Comparison of ENCODE assay signal across 16 mouse cellular contexts in the genomic region with DNA sequence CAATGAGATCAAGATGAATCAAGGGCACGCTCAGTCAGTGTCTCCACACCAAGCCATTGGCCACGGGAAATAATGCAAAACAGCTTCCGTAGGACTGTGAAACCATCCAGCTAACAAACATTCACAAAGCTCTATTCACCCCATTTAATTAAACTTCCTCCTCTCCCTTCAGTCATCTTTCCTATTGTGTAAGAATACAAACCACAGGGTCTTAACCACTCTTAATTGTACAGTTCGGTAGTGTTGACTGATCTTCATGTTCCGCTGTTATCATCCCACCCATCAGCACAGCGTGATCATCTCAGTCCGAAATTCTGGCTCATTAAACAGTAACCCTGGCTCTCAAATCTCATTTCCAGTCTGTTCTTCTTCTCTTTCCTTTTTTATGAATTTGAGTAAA. TPM values are rescaled to one million over a fixed set of nuclear protein-coding genes. Genes with fewer than 3 reads are reported as not detected.
"Had no signal": no experiment of that assay in that cellular context is flagged by ENCODE, and none has a peak within 500 bp of the region (broad histone marks: within the 10 kb centered on the region; RNA-seq: fewer than 3 reads in every experiment).

No protein-coding gene starts in this region.

- H3K4me1 ChIP-seq: stomach, embryonic 15.5 days had no signal

- DNase-seq: kidney, adult 18-20 months; kidney, postnatal 25 days; layer of hippocampus, adult 9-11 months; layer of hippocampus, postnatal 36 days; liver, embryonic 13.5 days; lung, adult 18-20 months; lung, postnatal 36 days; retina, postnatal 1 day; right cerebral cortex, postnatal 4 days; thymus, postnatal 4 days had no signal

- H3K4me3 ChIP-seq: intestine, embryonic 15.5 days; kidney, embryonic 15.5 days; limb, embryonic 15.5 days; liver, embryonic 13.5 days; midbrain, embryonic 13.5 days; myocyte; stomach, embryonic 15.5 days had no signal

- H3K36me3 ChIP-seq: intestine, embryonic 15.5 days; kidney, embryonic 15.5 days; limb, embryonic 15.5 days; liver, embryonic 13.5 days; midbrain, embryonic 13.5 days; stomach, embryonic 15.5 days had no signal

- H3K9me3 ChIP-seq: intestine, embryonic 15.5 days; kidney, embryonic 15.5 days; limb, embryonic 15.5 days; liver, embryonic 13.5 days; midbrain, embryonic 13.5 days; stomach, embryonic 15.5 days had no signal

- H3K27ac ChIP-seq: intestine, embryonic 15.5 days; kidney, embryonic 15.5 days; limb, embryonic 15.5 days; liver, embryonic 13.5 days; midbrain, embryonic 13.5 days; stomach, embryonic 15.5 days had no signal

- H3K9ac ChIP-seq: intestine, embryonic 15.5 days; kidney, embryonic 15.5 days; limb, embryonic 15.5 days; liver, embryonic 13.5 days; midbrain, embryonic 13.5 days; stomach, embryonic 15.5 days had no signal

- ATAC-seq: intestine, embryonic 15.5 days; midbrain, embryonic 13.5 days had no signal

- H3K27me3 ChIP-seq: intestine, embryonic 15.5 days; kidney, embryonic 15.5 days; limb, embryonic 15.5 days; liver, embryonic 13.5 days; stomach, embryonic 15.5 days had no signal

- H3K4me2 ChIP-seq: intestine, embryonic 15.5 days; kidney, embryonic 15.5 days; limb, embryonic 15.5 days; liver, embryonic 13.5 days; midbrain, embryonic 13.5 days; stomach, embryonic 15.5 days had no signal

RNA-seq across cellular contexts. Expression of gene Stat4, which starts 25.8 kb away (rescaled TPM):
- polyA plus RNA-seq: myocyte had no signal
